Mouse (Mus musculus) kidney, adult 2 months (tissue): ENCODE results near the gene A530084C06Rik.

Experiments
- CTCF ChIP-seq: fragments of 200-500 bp; conservative IDR thresholded peaks from 2 replicates; pipeline ENCODE4 v1.5.1; 2011; ENCODE audit warnings: low read depth, mild to moderate bottlenecking, control low read depth, low read length, moderate library complexity, mixed read lengths; ENCODE audit not compliant: insufficient read depth, insufficient read length
- POLR2A ChIP-seq: fragments of 200-500 bp; IDR thresholded peaks from one replicate; pipeline ENCODE4 v1.6.1; 2011; ENCODE audit warnings: low read depth, low read length, control low read depth

DNA sequence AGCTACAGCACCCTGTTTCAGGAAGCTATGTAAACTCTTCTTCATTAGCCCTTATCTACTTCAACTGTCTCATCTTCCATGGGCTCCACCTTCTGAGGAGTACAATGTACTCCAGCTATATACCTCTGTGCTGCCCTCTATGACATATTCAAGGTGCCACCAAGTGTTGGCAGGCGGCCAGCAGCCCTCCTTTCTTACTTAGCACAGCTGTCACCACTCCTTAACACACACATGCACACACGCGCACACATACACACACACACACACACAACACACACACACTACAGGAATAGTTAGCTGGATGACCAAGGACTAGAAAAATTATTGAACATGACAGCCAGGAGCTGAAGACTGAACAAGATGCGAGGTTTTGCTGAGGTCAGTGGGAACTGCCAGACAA is 34.2 kb downstream of the A530084C06Rik start:
- TF ChIP-seq POLR2A (no peak), CTCF (no peak)
